Comparison of ENCODE assay signal across 8 mouse cellular contexts in the genomic region with DNA sequence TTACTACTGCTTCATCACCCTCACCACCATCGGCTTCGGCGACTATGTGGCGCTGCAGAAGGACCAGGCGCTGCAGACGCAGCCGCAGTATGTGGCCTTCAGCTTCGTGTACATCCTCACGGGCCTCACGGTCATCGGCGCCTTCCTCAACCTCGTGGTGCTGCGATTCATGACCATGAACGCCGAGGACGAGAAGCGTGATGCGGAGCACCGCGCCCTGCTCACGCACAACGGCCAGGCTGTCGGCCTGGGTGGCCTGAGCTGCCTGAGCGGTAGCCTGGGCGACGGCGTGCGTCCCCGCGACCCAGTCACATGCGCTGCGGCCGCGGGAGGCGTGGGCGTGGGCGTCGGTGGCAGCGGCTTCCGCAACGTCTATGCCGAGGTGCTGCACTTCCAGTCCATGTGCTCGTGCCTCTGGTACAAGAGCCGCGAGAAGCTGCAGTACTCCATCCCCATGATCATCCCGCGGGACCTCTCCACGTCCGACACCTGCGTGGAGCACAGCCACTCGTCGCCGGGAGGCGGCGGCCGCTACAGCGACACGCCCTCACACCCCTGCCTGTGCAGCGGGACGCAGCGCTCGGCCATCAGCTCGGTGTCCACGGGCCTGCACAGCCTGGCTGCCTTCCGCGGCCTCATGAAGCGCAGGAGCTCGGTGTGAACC. TPM values are rescaled to one million over a fixed set of nuclear protein-coding genes. Genes with fewer than 3 reads are reported as not detected.
DNase-seq lines count a peak whose midpoint lies in the region; ATAC-seq and TF ChIP-seq lines count a peak whose summit lies in the region.

No protein-coding gene starts in this region.

- peak overlapping the region; percentile 35 for H3K9ac ChIP-seq in kidney, embryonic 15.5 days
- H3K9ac ChIP-seq in heart, postnatal 0 days (replicated peaks; ENCODE audit: low read depth, low read length) = 0 out of 2 replicates have a peak overlapping the region, but pooled peaks have one; percentile 3
- no peak overlapping the region for H3K9ac ChIP-seq in liver, embryonic 13.5 days

- H3K4me2 ChIP-seq in kidney, embryonic 15.5 days = peak overlapping the region; percentile 85
- H3K4me2 ChIP-seq in heart, postnatal 0 days (ENCODE audit: low read depth, low read length) = peak overlapping the region; percentile 34
- peak overlapping the region; percentile 54 for H3K4me2 ChIP-seq in liver, embryonic 13.5 days

- no peaks in the 10 kb centered on the region for H3K36me3 ChIP-seq in kidney, embryonic 15.5 days
- H3K36me3 ChIP-seq in heart, postnatal 0 days (replicated peaks; ENCODE audit: control insufficient read depth, insufficient read depth, low read length) = no peaks in the 10 kb centered on the region
- H3K36me3 ChIP-seq in liver, embryonic 13.5 days = no peaks in the 10 kb centered on the region

- no peak for DNase-seq in kidney, adult 11 months
- DNase-seq in heart, postnatal 0 days (ENCODE audit: low spot score) = no peak
- no peak for DNase-seq in liver, embryonic 13.5 days
- peak; percentile 54 for DNase-seq in naive thymus-derived CD4-positive, alpha-beta T cell, adult 2 months (ENCODE audit: low read depth)
- DNase-seq in thymus, postnatal 25 days = peak; percentile 30
- no peak for DNase-seq in frontal cortex, postnatal 10 days (ENCODE audit: low spot score in 2 of 2)

- H3K4me1 ChIP-seq in kidney, embryonic 15.5 days = peaks cover 25% of the 10 kb centered on the region
- H3K4me1 ChIP-seq in brown adipose tissue, adult 24 weeks (ENCODE audit: control insufficient read depth, insufficient read depth, insufficient read length, low read length) = peaks cover 24% of the 10 kb centered on the region
- H3K4me1 ChIP-seq in heart, postnatal 0 days (ENCODE audit: control insufficient read depth, insufficient read depth) = peaks cover 33% of the 10 kb centered on the region
- peaks cover 23% of the 10 kb centered on the region for H3K4me1 ChIP-seq in liver, embryonic 13.5 days (replicated peaks)

- peaks cover 29% of the 10 kb centered on the region for H3K27me3 ChIP-seq in kidney, embryonic 15.5 days
- peaks cover 14% of the 10 kb centered on the region for H3K27me3 ChIP-seq in heart, postnatal 0 days (ENCODE audit: control insufficient read depth, insufficient read depth, low read length)
- peaks cover 49% of the 10 kb centered on the region for H3K27me3 ChIP-seq in liver, embryonic 13.5 days

- H3K9me3 ChIP-seq in kidney, embryonic 15.5 days (replicated peaks) = no peaks in the 10 kb centered on the region
- no peaks in the 10 kb centered on the region for H3K9me3 ChIP-seq in heart, postnatal 0 days (replicated peaks; ENCODE audit: control insufficient read depth, low read length)
- no peaks in the 10 kb centered on the region for H3K9me3 ChIP-seq in liver, embryonic 13.5 days (replicated peaks)

- WGBS in kidney, embryonic 15.5 days = 2% methylated on average over 69 of the region's 69 CpGs
- 23% methylated on average over 69 of the region's 69 CpGs for WGBS in heart, postnatal 0 days
- WGBS in liver, embryonic 13.5 days (ENCODE audit: insufficient replicate concordance) = 5% methylated on average over 68 of the region's 69 CpGs

- no peak for TF ChIP-seq CTCF in heart, postnatal 0 days (IDR thresholded peaks at IDR 0.05; ENCODE audit: low read depth)

- no peak for TF ChIP-seq EP300 in heart, postnatal 0 days (IDR thresholded peaks at IDR 0.05; ENCODE audit: low read depth)

- peak; percentile 55; the same call in 1 of the 2 replicates for ATAC-seq in kidney, embryonic 15.5 days (replicated peaks; ENCODE audit: low FRiP score)
- ATAC-seq in heart, postnatal 0 days (ENCODE audit: insufficient read depth, low read depth) = no peak
- ATAC-seq in liver, embryonic 13.5 days (ENCODE audit: low read depth) = peak; percentile 26; the same call in 1 of the 2 replicates

- no peak overlapping the region for H3K27ac ChIP-seq in kidney, embryonic 15.5 days
- H3K27ac ChIP-seq in brown adipose tissue, adult 24 weeks (replicated peaks; ENCODE audit: low read depth, low read length) = no peak overlapping the region
- H3K27ac ChIP-seq in heart, postnatal 0 days (ENCODE audit: low read depth) = no peak overlapping the region
- no peak overlapping the region for H3K27ac ChIP-seq in liver, embryonic 13.5 days

- H3K4me3 ChIP-seq in kidney, embryonic 15.5 days (replicated peaks) = peak overlapping the region; percentile 44
- peak overlapping the region; percentile 11; the same call in 1 of the 2 replicates for H3K4me3 ChIP-seq in brown adipose tissue, adult 24 weeks (ENCODE audit: insufficient read depth, low read depth, low read length)
- peak overlapping the region; percentile 11 for H3K4me3 ChIP-seq in heart, postnatal 0 days (ENCODE audit: low read depth, low read length)
- H3K4me3 ChIP-seq in liver, embryonic 13.5 days (replicated peaks) = peak overlapping the region; percentile 25

RNA-seq across cellular contexts. Expression of a gene that starts 25.4 kb away (rescaled TPM):
- 25.7 and 27.1 TPM in 2 replicates for polyA plus RNA-seq in kidney, embryonic 15.5 days (2015; fragmentation: Nextera tagmentation; extraction: Ambion mirVana)
- 20.9 and 21.8 TPM in 2 replicates for polyA plus RNA-seq in brown adipose tissue, adult 24 weeks (2012; ENCODE audit: insufficient read depth, insufficient read length, missing spikeins)
- total RNA-seq in heart, postnatal 0 days (2014; rRNA removed; ENCODE audit: low replicate concordance) = 61.3 and 86.8 TPM in 2 replicates
- 30.5 and 31.7 TPM in 2 replicates for polyA plus RNA-seq in heart, postnatal 0 days (2015; fragmentation: Nextera tagmentation; extraction: Ambion mirVana)
- polyA plus RNA-seq in liver, embryonic 13.5 days (2015; fragmentation: Nextera tagmentation; extraction: Ambion mirVana) = 10.2 and 10.6 TPM in 2 replicates

RNA-seq across cellular contexts. Expression of a gene that starts 34.3 kb away (rescaled TPM):
- 2.7 and 8.0 TPM in 2 replicates for polyA plus RNA-seq in kidney, embryonic 15.5 days (2015; fragmentation: Nextera tagmentation; extraction: Ambion mirVana)
- 118 and 132 TPM in 2 replicates for polyA plus RNA-seq in brown adipose tissue, adult 24 weeks (2012; ENCODE audit: insufficient read depth, insufficient read length, missing spikeins)
- 55.5 and 70.0 TPM in 2 replicates for total RNA-seq in heart, postnatal 0 days (2014; rRNA removed; ENCODE audit: low replicate concordance)
- polyA plus RNA-seq in heart, postnatal 0 days (2015; fragmentation: Nextera tagmentation; extraction: Ambion mirVana) = 36.4 and 45.3 TPM in 2 replicates
- polyA plus RNA-seq in liver, embryonic 13.5 days (2015; fragmentation: Nextera tagmentation; extraction: Ambion mirVana) = 0.13 and 0.30 TPM in 2 replicates

RNA-seq across cellular contexts. Expression of a gene that starts 44.3 kb away (rescaled TPM):
- polyA plus RNA-seq in kidney, embryonic 15.5 days (2015; fragmentation: Nextera tagmentation; extraction: Ambion mirVana) = 298 and 308 TPM in 2 replicates
- 4.2 and 13.7 TPM in 2 replicates for polyA plus RNA-seq in brown adipose tissue, adult 24 weeks (2012; ENCODE audit: insufficient read depth, insufficient read length, missing spikeins)
- total RNA-seq in heart, postnatal 0 days (2014; rRNA removed; ENCODE audit: low replicate concordance) = 87.9 and 158 TPM in 2 replicates
- polyA plus RNA-seq in heart, postnatal 0 days (2015; fragmentation: Nextera tagmentation; extraction: Ambion mirVana) = 128 and 158 TPM in 2 replicates
- 229 and 232 TPM in 2 replicates for polyA plus RNA-seq in liver, embryonic 13.5 days (2015; fragmentation: Nextera tagmentation; extraction: Ambion mirVana)

Comparison
In these comparisons a context has a peak if more than half of its experiments do, and no peak if none do; other contexts are left out.
1. H3K4me2 ChIP-seq: peak in every context shown above with its lines; median percentile 85 in kidney, embryonic 15.5 days; 54 in liver, embryonic 13.5 days; 34 in heart, postnatal 0 days.
2. DNase-seq: peak in naive thymus-derived CD4-positive, alpha-beta T cell, adult 2 months (single experiment) and thymus, postnatal 25 days (single experiment); none in kidney, adult 11 months (single experiment), heart, postnatal 0 days (single experiment), liver, embryonic 13.5 days (single experiment) and frontal cortex, postnatal 10 days (0 of 2).
3. Peak in every context shown above with its lines, with median percentiles within 50 percentile points of each other: H3K4me3 ChIP-seq.